Mouse (Mus musculus) bone marrow macrophage, adult 2 months (primary cell): ENCODE results near the gene Igsf3.

Experiments
- CTCF ChIP-seq: IDR thresholded peaks from 2 replicates; pipeline ENCODE4 v1.5.1; 2012; ENCODE audit warnings: low read depth, mild to moderate bottlenecking, low read length, moderate library complexity
- POLR2A ChIP-seq: IDR thresholded peaks from 2 replicates; pipeline ENCODE4 v1.6.1; 2012; ENCODE audit warnings: mild to moderate bottlenecking, low read depth, low read length, borderline replicate concordance

DNA sequence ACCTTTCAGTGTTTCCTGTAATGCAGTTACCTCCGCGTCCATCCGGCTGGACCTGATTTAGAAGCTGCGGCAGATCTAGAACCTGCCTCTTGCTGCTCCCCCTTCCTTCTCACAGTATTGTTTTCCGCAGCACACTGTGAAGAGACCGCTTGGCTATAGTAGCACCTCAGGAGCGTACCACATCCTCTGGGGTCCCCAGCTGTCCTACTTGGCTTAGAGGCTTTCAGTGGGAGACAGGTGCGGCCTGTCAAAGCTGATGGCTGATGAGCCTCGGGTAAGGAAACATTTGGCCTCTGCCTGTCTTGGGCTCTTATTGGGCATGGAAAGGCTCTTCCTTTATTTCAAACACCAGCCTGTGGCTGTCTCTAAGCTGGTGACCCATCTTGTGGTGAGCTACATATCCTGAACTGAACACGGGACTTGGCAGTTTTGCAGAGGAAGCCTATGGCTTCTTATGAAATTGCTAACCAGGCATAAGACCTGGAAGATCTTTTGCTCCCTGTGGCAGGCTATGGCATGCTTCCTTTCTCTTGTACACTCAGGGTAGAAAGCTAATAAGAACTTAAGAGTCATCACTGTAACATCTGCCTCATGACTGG lies 120.6 kb downstream of the Igsf3 start:
- TF ChIP-seq CTCF (no peak), POLR2A (no peak)
